Mouse (Mus musculus) C2C12 (cell line): Measurements from ENCODE around the gene Susd6. TPM values are rescaled to one million over a fixed set of nuclear protein-coding genes. Genes with fewer than 3 reads are reported as not detected.

Experiments
- H3K27me3 ChIP-seq: one replicate; pipeline ENCODE4 v1.6.1; 2011; ENCODE audit not compliant: control insufficient read depth, insufficient read depth, insufficient read length
- H3K36me3 ChIP-seq: one replicate; pipeline ENCODE4 v1.6.1; 2011; ENCODE audit not compliant: control insufficient read depth, insufficient read depth
- H3K4me3 ChIP-seq: one replicate; pipeline ENCODE4 v1.5.1; 2011; ENCODE audit warnings: mild to moderate bottlenecking, control low read depth; ENCODE audit not compliant: poor library complexity, insufficient read depth, severe bottlenecking
- H3K79me2 ChIP-seq: one replicate; pipeline ENCODE4 v1.6.1; 2011; ENCODE audit not compliant: control insufficient read depth, insufficient read depth
- H3K79me3 ChIP-seq: one replicate; pipeline ENCODE4 v1.6.1; 2011; ENCODE audit warnings: low read depth, control low read depth
- H3ac ChIP-seq: one replicate; pipeline ENCODE3; 2011; ENCODE audit warnings: low read depth; ENCODE audit not compliant: control insufficient read depth, insufficient read length
- CEBPB ChIP-seq: IDR thresholded peaks from one replicate; pipeline ENCODE4 v1.6.1; 2011; ENCODE audit warnings: low read depth, mild to moderate bottlenecking, control low read depth, moderate library complexity
- CTCF ChIP-seq: IDR thresholded peaks from one replicate; pipeline ENCODE4 v1.5.1; 2011; ENCODE audit not compliant: control insufficient read depth, insufficient read depth, insufficient read length
- FOSL1 ChIP-seq: IDR thresholded peaks from one replicate; pipeline ENCODE4 v1.8.0; 2011; ENCODE audit warnings: mild to moderate bottlenecking, low read length; ENCODE audit not compliant: poor library complexity, insufficient read depth, severe bottlenecking
- MAX ChIP-seq: IDR thresholded peaks from one replicate; pipeline ENCODE4 v1.6.1; 2011; ENCODE audit warnings: mild to moderate bottlenecking, control low read depth
- MYOD1 ChIP-seq: IDR thresholded peaks from one replicate; pipeline ENCODE4 v1.6.1; 2011; ENCODE audit warnings: low read depth; ENCODE audit not compliant: control insufficient read depth, insufficient read length
- MYOG ChIP-seq: IDR thresholded peaks from one replicate; pipeline ENCODE4 v1.6.1; 2011; ENCODE audit not compliant: control insufficient read depth, insufficient read length; ENCODE audit errors: extremely low read depth
- USF1 ChIP-seq: IDR thresholded peaks from one replicate; pipeline ENCODE4 v1.6.1; 2011; ENCODE audit warnings: low read depth, mild to moderate bottlenecking, control low read depth, moderate library complexity
- polyA plus RNA-seq: library from polyadenylated mRNA; unstranded; fragments of >200 nt; fragmentation: generic; extraction: Trizol; gene quantifications from one replicate; pipeline ENCODE4 v1.2.1, GENCODE M21; 2012; ENCODE audit warnings: missing spikeins

Gene Susd6
- polyA plus RNA-seq, 1 experiment = 20.9 TPM

GRCm38 (mm10) chr12:80843651-80844444 lies 53.5 kb downstream of the Susd6 start:
- TF ChIP-seq CTCF = no peak
- no peak for TF ChIP-seq FOSL1
- no peak for TF ChIP-seq MAX
- TF ChIP-seq USF1 = no peak
- no peak for TF ChIP-seq CEBPB
- TF ChIP-seq MYOD1 = no peak
- H3K4me3 ChIP-seq = no peak overlapping the region
- peaks cover 50% of the 10 kb centered on the region for H3K79me3 ChIP-seq
- H3K27me3 ChIP-seq = no peaks in the 10 kb centered on the region
- H3K36me3 ChIP-seq = no peaks in the 10 kb centered on the region
- H3ac ChIP-seq = no peak overlapping the region
- peaks cover 93% of the 10 kb centered on the region for H3K79me2 ChIP-seq

- Histone ChIP-seq H3K4me3 (no peak overlapping the region), H3K36me3 (no peaks in the 10 kb centered on the region), H3K27me3 (no peaks in the 10 kb centered on the region), H3K79me2 (peaks cover 87% of the 10 kb centered on the region), H3K79me3 (peaks cover 42% of the 10 kb centered on the region), H3ac (no peak overlapping the region)
- TF ChIP-seq MYOG (no peak), CEBPB (no peak), MYOD1 (no peak), FOSL1 (no peak), MAX (no peak), USF1 (no peak), CTCF (no peak)
Measured at GRCm38 (mm10) chr12:80845901-80846300, 55.6 kb downstream of the Susd6 start.

GRCm38 (mm10) chr12:80846861-80847268 lies 56.6 kb downstream of the Susd6 start:
- Histone ChIP-seq H3K27me3 (no peaks in the 10 kb centered on the region), H3K79me2 (peaks cover 77% of the 10 kb centered on the region)
- TF ChIP-seq USF1 = no peak
- TF ChIP-seq MAX = no peak
- no peak for TF ChIP-seq FOSL1
- TF ChIP-seq CEBPB = no peak
- TF ChIP-seq CTCF = no peak
- no peak for TF ChIP-seq MYOD1
- no peak for TF ChIP-seq MYOG

GRCm38 (mm10) chr12:80852001-80852400 lies 61.7 kb downstream of the Susd6 start:
- H3K79me2 ChIP-seq = peaks cover 60% of the 10 kb centered on the region
- TF ChIP-seq CTCF = no peak
- no peak for TF ChIP-seq MAX
- H3K36me3 ChIP-seq = peaks cover 8% of the 10 kb centered on the region
- H3K79me3 ChIP-seq = peaks cover 12% of the 10 kb centered on the region
- H3K27me3 ChIP-seq = no peaks in the 10 kb centered on the region
- H3K4me3 ChIP-seq = no peak overlapping the region
- no peak overlapping the region for H3ac ChIP-seq

More at GRCm38 (mm10) chr12:80846861-80847268, 56.6 kb downstream of the Susd6 start:
- peaks cover 39% of the 10 kb centered on the region for H3K79me3 ChIP-seq
- H3ac ChIP-seq = no peak overlapping the region
- H3K4me3 ChIP-seq = no peak overlapping the region
- peaks cover 6% of the 10 kb centered on the region for H3K36me3 ChIP-seq

- Histone ChIP-seq H3K79me2 (peaks cover 50% of the 10 kb centered on the region), H3K4me3 (no peak overlapping the region), H3ac (no peak overlapping the region), H3K79me3 (peaks cover 10% of the 10 kb centered on the region), H3K27me3 (no peaks in the 10 kb centered on the region), H3K36me3 (peaks cover 12% of the 10 kb centered on the region)
- TF ChIP-seq USF1 (no peak), MYOG (no peak), FOSL1 (no peak), CEBPB (no peak), MYOD1 (no peak), CTCF (no peak), MAX (no peak)
Measured at GRCm38 (mm10) chr12:80853737-80854136, 63.4 kb downstream of the Susd6 start.

GRCm38 (mm10) chr12:80854671-80855070 lies 64.4 kb downstream of the Susd6 start:
- no peak overlapping the region for H3ac ChIP-seq
- no peak overlapping the region for H3K4me3 ChIP-seq
- peaks cover 12% of the 10 kb centered on the region for H3K36me3 ChIP-seq
- no peaks in the 10 kb centered on the region for H3K27me3 ChIP-seq
- H3K79me3 ChIP-seq = peaks cover 6% of the 10 kb centered on the region
- TF ChIP-seq MAX (no peak), FOSL1 (no peak), MYOD1 (no peak), MYOG (no peak), CTCF (no peak), CEBPB (no peak), USF1 (no peak)
- peaks cover 40% of the 10 kb centered on the region for H3K79me2 ChIP-seq
